Mouse (Mus musculus): Measurements from ENCODE around the gene Zfp644. TPM values are rescaled to one million over a fixed set of nuclear protein-coding genes. Genes with fewer than 3 reads are reported as not detected.

The Zfp644 gene
- polyA plus RNA-seq, 1 experiment from 2014 or later, result 64.7 TPM

DNA sequence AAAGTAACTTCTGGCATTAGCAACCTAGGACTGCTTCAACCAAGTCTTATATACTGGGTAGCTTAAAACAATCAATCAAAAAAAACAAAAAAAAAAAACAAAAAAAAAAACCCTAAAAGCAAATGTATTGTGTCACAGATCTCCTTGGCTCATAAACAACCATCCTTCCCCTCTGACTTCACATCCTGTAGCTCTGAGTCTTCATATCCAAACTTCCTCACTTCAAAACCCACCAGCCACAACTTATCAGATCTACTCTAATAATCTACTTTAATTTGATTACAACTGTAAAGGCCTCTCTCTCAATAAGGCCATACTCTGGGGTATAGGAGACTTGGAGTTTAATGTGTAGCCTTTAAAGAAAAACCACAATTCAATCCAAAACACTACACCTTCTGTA is 47.1 kb downstream of the Zfp644 start:
- H3K9ac ChIP-seq (ENCODE audit: low read depth, low read length), result no peak overlapping the region
- H3K4me3 ChIP-seq (replicated peaks; ENCODE audit: low read depth, low read length), result no peak overlapping the region
- no peak overlapping the region for H3K27ac ChIP-seq
- no peak for TF ChIP-seq CTCF (IDR thresholded peaks at IDR 0.05; ENCODE audit: low read depth)
- ATAC-seq (replicated peaks; ENCODE audit: low FRiP score, low read depth) (no peak), DNase-seq (ENCODE audit: low spot score) (peak; percentile 10)
- no peak overlapping the region for H3K4me2 ChIP-seq (ENCODE audit: low read length)
- H3K9me3 ChIP-seq (replicated peaks; ENCODE audit: low read length), result no peaks in the 10 kb centered on the region
- H3K27me3 ChIP-seq (ENCODE audit: insufficient read depth, low read length), result no peaks in the 10 kb centered on the region
- no peaks in the 10 kb centered on the region for H3K36me3 ChIP-seq (ENCODE audit: insufficient read depth, low read length)
- H3K4me1 ChIP-seq (replicated peaks; ENCODE audit: insufficient read depth, low read length), result no peaks in the 10 kb centered on the region

DNA sequence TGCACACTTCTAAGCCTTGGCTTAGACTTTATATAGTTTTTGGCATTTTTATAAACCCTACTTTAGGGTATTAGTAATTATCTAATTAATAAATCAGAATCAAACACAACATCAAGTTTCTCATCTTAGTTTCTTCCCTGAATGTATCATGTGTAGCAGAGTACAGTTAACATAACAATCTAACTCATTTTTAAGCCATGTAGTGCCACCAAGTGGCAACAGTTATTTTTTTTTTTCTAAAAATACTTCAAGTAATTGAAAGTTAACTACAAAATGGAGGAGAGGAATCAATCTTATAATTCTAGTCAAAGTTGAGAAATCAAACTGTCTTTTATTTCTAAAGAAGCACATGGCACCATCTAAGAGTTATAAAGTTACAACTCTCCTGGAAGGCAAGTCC is 47.6 kb downstream of the Zfp644 start:
- peak; percentile 43 for TF ChIP-seq CTCF (IDR thresholded peaks at IDR 0.05; ENCODE audit: low read depth)
- no peaks in the 10 kb centered on the region for H3K4me1 ChIP-seq (replicated peaks; ENCODE audit: insufficient read depth, low read length)
- ATAC-seq (replicated peaks; ENCODE audit: low FRiP score, low read depth) (no peak), DNase-seq (ENCODE audit: low spot score) (peak; percentile 27)
- H3K27me3 ChIP-seq (ENCODE audit: insufficient read depth, low read length), result no peaks in the 10 kb centered on the region
- H3K36me3 ChIP-seq (ENCODE audit: insufficient read depth, low read length), result no peaks in the 10 kb centered on the region
- H3K4me3 ChIP-seq (replicated peaks; ENCODE audit: low read depth, low read length), result no peak overlapping the region
- H3K4me2 ChIP-seq (ENCODE audit: low read length), result no peak overlapping the region
- no peak overlapping the region for H3K27ac ChIP-seq
- no peak overlapping the region for H3K9ac ChIP-seq (ENCODE audit: low read depth, low read length)
- H3K9me3 ChIP-seq (replicated peaks; ENCODE audit: low read length), result no peaks in the 10 kb centered on the region

DNA sequence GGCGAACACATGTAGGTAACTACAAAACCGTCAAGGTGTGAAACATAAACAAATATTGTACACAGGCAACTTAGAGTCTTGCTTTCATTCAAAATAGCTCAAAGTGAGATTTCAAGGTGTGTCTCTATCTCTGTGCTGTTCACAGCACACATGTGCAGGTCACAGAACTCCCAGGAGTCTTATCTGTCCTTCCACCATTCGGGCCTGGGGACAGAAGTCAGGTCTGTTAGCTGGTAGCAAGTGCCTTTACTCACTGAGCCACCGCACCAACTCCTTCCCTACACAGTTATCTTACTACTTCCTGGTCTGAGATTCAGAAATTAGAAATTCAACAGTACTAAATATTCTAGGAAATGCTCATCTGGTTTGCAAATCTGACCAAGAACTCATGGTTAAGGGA is 53.7 kb downstream of the Zfp644 start:
- Histone ChIP-seq H3K4me2 (ENCODE audit: low read length) (no peak overlapping the region), H3K9me3 (replicated peaks; ENCODE audit: low read length) (no peaks in the 10 kb centered on the region), H3K36me3 (ENCODE audit: insufficient read depth, low read length) (no peaks in the 10 kb centered on the region), H3K9ac (ENCODE audit: low read depth, low read length) (no peak overlapping the region), H3K27ac (no peak overlapping the region), H3K27me3 (ENCODE audit: insufficient read depth, low read length) (no peaks in the 10 kb centered on the region), H3K4me1 (replicated peaks; ENCODE audit: insufficient read depth, low read length) (no peaks in the 10 kb centered on the region), H3K4me3 (replicated peaks; ENCODE audit: low read depth, low read length) (no peak overlapping the region)
- WGBS, result 71% methylated on average over 4 of the region's 4 CpGs
- DNase-seq (ENCODE audit: low spot score) (no peak), ATAC-seq (replicated peaks; ENCODE audit: low FRiP score, low read depth) (no peak)
- no peak for TF ChIP-seq CTCF (IDR thresholded peaks at IDR 0.05; ENCODE audit: low read depth)

DNA sequence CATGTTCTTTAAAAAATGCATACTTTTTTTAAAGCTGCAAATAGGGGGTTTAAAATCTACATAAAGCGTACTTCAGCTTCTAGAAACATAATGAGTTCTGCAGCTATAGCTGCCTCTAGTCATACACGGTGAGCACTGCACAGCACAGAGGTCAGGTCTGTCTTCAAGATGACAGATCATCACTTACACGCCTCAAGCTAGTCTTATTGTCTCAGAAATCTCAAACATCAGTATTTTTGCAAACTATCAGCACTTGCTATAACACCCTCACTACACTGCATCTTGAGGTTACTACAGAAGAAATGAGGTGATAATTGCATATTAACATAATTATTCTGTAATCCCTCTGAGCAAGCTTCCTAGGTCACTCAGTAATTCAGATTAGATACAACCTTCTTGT is 55.2 kb downstream of the Zfp644 start:
- no peaks in the 10 kb centered on the region for H3K4me1 ChIP-seq (replicated peaks; ENCODE audit: insufficient read depth, low read length)
- 89% methylated on average over 3 of the region's 3 CpGs for WGBS
- DNase-seq (ENCODE audit: low spot score), result no peak
- no peak overlapping the region for H3K4me3 ChIP-seq (replicated peaks; ENCODE audit: low read depth, low read length)
- TF ChIP-seq CTCF (IDR thresholded peaks at IDR 0.05; ENCODE audit: low read depth), result no peak
- H3K4me2 ChIP-seq (ENCODE audit: low read length), result no peak overlapping the region
- no peaks in the 10 kb centered on the region for H3K27me3 ChIP-seq (ENCODE audit: insufficient read depth, low read length)
- ATAC-seq (replicated peaks; ENCODE audit: low FRiP score, low read depth), result no peak
- H3K27ac ChIP-seq, result no peak overlapping the region
- H3K36me3 ChIP-seq (ENCODE audit: insufficient read depth, low read length), result peaks cover 11% of the 10 kb centered on the region
- H3K9me3 ChIP-seq (replicated peaks; ENCODE audit: low read length), result no peaks in the 10 kb centered on the region
- no peak overlapping the region for H3K9ac ChIP-seq (ENCODE audit: low read depth, low read length)

GRCm38 (mm10) chr5:106640235-106640809 is 56.8 kb downstream of the Zfp644 start:
- 76% methylated on average over 5 of the region's 5 CpGs for WGBS
- H3K4me1 ChIP-seq (replicated peaks; ENCODE audit: insufficient read depth, low read length), result no peaks in the 10 kb centered on the region
- no peak overlapping the region for H3K9ac ChIP-seq (ENCODE audit: low read depth, low read length)
- DNase-seq (ENCODE audit: low spot score), result no peak
- H3K4me3 ChIP-seq (replicated peaks; ENCODE audit: low read depth, low read length), result no peak overlapping the region
- H3K9me3 ChIP-seq (replicated peaks; ENCODE audit: low read length), result no peaks in the 10 kb centered on the region
- TF ChIP-seq CTCF (IDR thresholded peaks at IDR 0.05; ENCODE audit: low read depth), result no peak
- H3K36me3 ChIP-seq (ENCODE audit: insufficient read depth, low read length), result peaks cover 21% of the 10 kb centered on the region
- H3K4me2 ChIP-seq (ENCODE audit: low read length), result no peak overlapping the region
- no peak for ATAC-seq (replicated peaks; ENCODE audit: low FRiP score, low read depth)
- no peak overlapping the region for H3K27ac ChIP-seq
- H3K27me3 ChIP-seq (ENCODE audit: insufficient read depth, low read length), result no peaks in the 10 kb centered on the region

DNA sequence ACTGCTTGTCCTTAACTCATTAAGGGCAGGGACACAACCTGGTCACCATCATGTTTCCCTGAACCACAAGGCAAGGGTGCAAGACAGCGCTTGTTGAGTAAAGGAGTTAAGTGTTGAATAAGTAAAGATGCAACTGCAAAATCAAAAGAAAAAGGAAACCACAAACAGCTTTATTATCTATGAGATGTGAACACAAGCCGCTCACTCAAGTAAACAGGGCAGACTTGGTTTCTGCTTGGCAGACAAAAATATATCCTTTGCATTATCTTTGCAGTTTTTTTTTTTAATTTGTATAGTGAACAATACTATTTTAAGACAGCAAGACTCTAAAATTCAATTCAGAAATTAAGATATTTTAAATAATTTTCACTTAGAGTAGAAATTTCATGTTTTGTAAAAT is 57.5 kb downstream of the Zfp644 start:
- 96% methylated on average over 2 of the region's 2 CpGs for WGBS
- no peak overlapping the region for H3K9ac ChIP-seq (ENCODE audit: low read depth, low read length)
- no peak overlapping the region for H3K4me3 ChIP-seq (replicated peaks; ENCODE audit: low read depth, low read length)
- DNase-seq (ENCODE audit: low spot score) (no peak), ATAC-seq (replicated peaks; ENCODE audit: low FRiP score, low read depth) (no peak)
- no peaks in the 10 kb centered on the region for H3K27me3 ChIP-seq (ENCODE audit: insufficient read depth, low read length)
- H3K4me1 ChIP-seq (replicated peaks; ENCODE audit: insufficient read depth, low read length), result no peaks in the 10 kb centered on the region
- no peak overlapping the region for H3K27ac ChIP-seq
- peaks cover 28% of the 10 kb centered on the region for H3K36me3 ChIP-seq (ENCODE audit: insufficient read depth, low read length)
- no peak for TF ChIP-seq CTCF (IDR thresholded peaks at IDR 0.05; ENCODE audit: low read depth)
- H3K9me3 ChIP-seq (replicated peaks; ENCODE audit: low read length), result no peaks in the 10 kb centered on the region
- H3K4me2 ChIP-seq (ENCODE audit: low read length), result no peak overlapping the region

DNA sequence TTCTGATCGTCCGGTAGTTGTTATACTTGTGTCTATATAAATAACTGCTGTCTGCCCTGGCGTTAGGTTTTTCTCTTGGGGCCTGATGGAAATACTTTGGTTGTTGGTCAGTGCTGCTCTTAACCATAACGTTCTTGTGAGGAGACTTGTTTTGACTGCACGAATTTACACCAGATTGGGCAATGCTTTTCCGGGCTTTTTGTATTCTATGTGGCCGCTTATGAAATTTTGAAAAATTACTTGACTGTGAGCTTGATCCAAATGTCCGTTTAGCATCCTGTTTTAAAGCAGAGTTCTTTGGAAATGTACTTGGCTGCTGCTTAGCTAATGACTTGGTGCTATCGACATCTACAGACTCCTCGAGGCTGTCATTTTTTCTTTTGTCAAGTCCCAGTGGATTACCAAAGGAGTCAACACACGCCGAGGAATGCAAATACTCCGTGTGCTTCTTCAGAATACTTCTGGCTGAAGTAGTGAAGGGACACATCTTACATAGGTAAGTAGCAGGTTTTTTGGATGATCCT is 60.6 kb downstream of the Zfp644 start:
- peaks cover 33% of the 10 kb centered on the region for H3K36me3 ChIP-seq (ENCODE audit: insufficient read depth, low read length)
- H3K27ac ChIP-seq, result no peak overlapping the region
- no peaks in the 10 kb centered on the region for H3K27me3 ChIP-seq (ENCODE audit: insufficient read depth, low read length)
- H3K4me3 ChIP-seq (replicated peaks; ENCODE audit: low read depth, low read length), result no peak overlapping the region
- H3K4me2 ChIP-seq (ENCODE audit: low read length), result no peak overlapping the region
- no peaks in the 10 kb centered on the region for H3K4me1 ChIP-seq (replicated peaks; ENCODE audit: insufficient read depth, low read length)
- WGBS, result 90% methylated on average over 13 of the region's 13 CpGs
- H3K9ac ChIP-seq (ENCODE audit: low read depth, low read length), result no peak overlapping the region
- no peak for DNase-seq (ENCODE audit: low spot score)
- no peak for ATAC-seq (replicated peaks; ENCODE audit: low FRiP score, low read depth)
- no peaks in the 10 kb centered on the region for H3K9me3 ChIP-seq (replicated peaks; ENCODE audit: low read length)
- TF ChIP-seq CTCF (IDR thresholded peaks at IDR 0.05; ENCODE audit: low read depth), result no peak

Data from kidney, postnatal 0 days (tissue).